Mouse (Mus musculus) liver, postnatal 0 days (tissue): ENCODE measurements around the gene Mecom. TPM values are rescaled to one million over a fixed set of nuclear protein-coding genes. Genes with fewer than 3 reads are reported as not detected.

Source experiments
- ATAC-seq: fragments of 200-750 bp; cut with Nextera tagmentation; 2 replicates; pipeline ENCODE4 v1.8.0; 2017; ENCODE audit warnings: mild to moderate bottlenecking, moderate library complexity
- DNase-seq: peaks from one replicate; pipeline ENCODE4 v3.0.0-alpha.2; 2016
- H3K27ac ChIP-seq: fragments of 300-500 bp; sonication (generic); 2 replicates; pipeline ENCODE4 v1.5.1; 2014; ENCODE audit warnings: antibody characterized with exemption, moderate library complexity, mild to moderate bottlenecking, low read depth
- H3K27me3 ChIP-seq: fragments of 300-500 bp; sonication (generic); 2 replicates; pipeline ENCODE4 v1.6.1; 2014; ENCODE audit warnings: low read length, control low read depth, mixed read lengths; ENCODE audit not compliant: insufficient read depth
- H3K36me3 ChIP-seq: fragments of 300-500 bp; sonication (generic); replicated peaks from 2 replicates; pipeline ENCODE4 v1.6.1; 2014; ENCODE audit warnings: mild to moderate bottlenecking, control low read depth, low read length, moderate library complexity, mixed read lengths; ENCODE audit not compliant: insufficient read depth
- H3K4me1 ChIP-seq: fragments of 300-500 bp; sonication (generic); 2 replicates; pipeline ENCODE4 v1.6.1; 2014; ENCODE audit warnings: antibody characterized with exemption, mild to moderate bottlenecking, control low read depth; ENCODE audit not compliant: insufficient read depth
- H3K4me2 ChIP-seq: fragments of 300-500 bp; sonication (generic); 2 replicates; pipeline ENCODE4 v1.6.1; 2014; ENCODE audit warnings: low read depth, mild to moderate bottlenecking, low read length, moderate library complexity, mixed read lengths
- H3K4me3 ChIP-seq: fragments of 300-500 bp; sonication (generic); 2 replicates; pipeline ENCODE4 v1.5.1; 2014; ENCODE audit warnings: low read depth, low read length
- H3K9ac ChIP-seq: fragments of 300-500 bp; sonication (generic); replicated peaks from 2 replicates; pipeline ENCODE4 v1.6.1; 2014; ENCODE audit warnings: mild to moderate bottlenecking, moderate library complexity
- H3K9me3 ChIP-seq: fragments of 300-500 bp; sonication (generic); 2 replicates; pipeline ENCODE4 v1.6.1; 2016; ENCODE audit warnings: mild to moderate bottlenecking, control low read depth, low read length, mixed read lengths
- CTCF ChIP-seq: sonication (generic); IDR thresholded peaks from 2 replicates; pipeline ENCODE4 v1.5.1; 2016; ENCODE audit warnings: antibody characterized with exemption, low read depth
- EP300 ChIP-seq: IDR thresholded peaks from 2 replicates; pipeline ENCODE4 v1.6.1; 2016; ENCODE audit warnings: antibody characterized with exemption, low read depth, mild to moderate bottlenecking
- WGBS: fragments of 180-500 bp; shearing (Covaris S2); extraction: QIAGEN DNeasy Blood & Tissue Kit; methylation state at CpG from one replicate; pipeline ENCODE4 v1.1.7; 2014; ENCODE audit not compliant: insufficient replicate concordance; 5-methylcytosine and 5-hydroxymethylcytosine counted together
- polyA plus RNA-seq: library from polyadenylated mRNA; unstranded; fragments of >200 nt; fragmentation: Nextera tagmentation; extraction: Ambion mirVana; gene quantifications from 2 replicates; pipeline ENCODE4 v1.2.1, GENCODE M21; 2015

Gene Mecom
- polyA plus RNA-seq, 1 experiment from 2014 or later = 0.89 TPM

- no peaks in the 10 kb centered on the region for H3K36me3 ChIP-seq
- no peak for ATAC-seq
- WGBS = 62% methylated on average over 12 of the region's 12 CpGs
- H3K4me2 ChIP-seq = no peak overlapping the region
- no peaks in the 10 kb centered on the region for H3K9me3 ChIP-seq
- H3K9ac ChIP-seq = no peak overlapping the region
- DNase-seq = no peak
- H3K4me3 ChIP-seq = no peak overlapping the region
- H3K27me3 ChIP-seq = no peaks in the 10 kb centered on the region
- 0 out of 2 replicates have a peak, but pooled peaks cover 2% of the 10 kb centered on the region for H3K4me1 ChIP-seq
- H3K27ac ChIP-seq = no peak overlapping the region
- no peak for TF ChIP-seq CTCF
- TF ChIP-seq EP300 = no peak
Observed at GRCm38 (mm10) chr3:30192294-30193007, 355.4 kb downstream of the Mecom start.

DNA sequence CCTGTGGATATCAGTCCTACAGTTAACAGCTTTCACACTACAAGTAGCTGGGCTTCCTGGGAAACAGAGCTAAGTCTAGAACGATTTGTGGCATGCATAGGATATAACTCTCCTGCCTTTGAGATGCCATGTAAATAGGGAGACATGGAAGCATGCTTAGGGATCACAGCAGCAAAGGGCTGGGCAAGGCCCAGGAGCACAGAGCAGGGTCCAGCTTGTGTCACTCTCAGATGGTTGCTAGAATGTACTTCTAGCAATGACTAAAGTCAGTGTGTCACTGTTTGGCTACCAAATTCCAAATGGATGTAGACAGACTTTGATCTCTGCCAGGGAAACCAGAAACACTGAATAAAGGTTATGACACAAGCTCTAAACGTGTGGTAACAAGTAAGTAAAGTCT lies 358.5 kb downstream of the Mecom start:
- no peak for DNase-seq
- Histone ChIP-seq H3K4me2 (no peak overlapping the region), H3K36me3 (no peaks in the 10 kb centered on the region), H3K27ac (no peak overlapping the region), H3K4me1 (0 out of 2 replicates have a peak, but pooled peaks cover 2% of the 10 kb centered on the region), H3K27me3 (no peaks in the 10 kb centered on the region), H3K4me3 (no peak overlapping the region), H3K9me3 (no peaks in the 10 kb centered on the region), H3K9ac (no peak overlapping the region)
- 60% methylated on average over 2 of the region's 2 CpGs for WGBS
- ATAC-seq = peak; percentile 95
- TF ChIP-seq EP300 (no peak), CTCF (no peak)

GRCm38 (mm10) chr3:30187812-30188469 lies 359.9 kb downstream of the Mecom start:
- DNase-seq (no peak), ATAC-seq (no peak)
- H3K4me1 ChIP-seq = 0 out of 2 replicates have a peak, but pooled peaks cover 2% of the 10 kb centered on the region
- H3K27ac ChIP-seq = no peak overlapping the region
- H3K4me2 ChIP-seq = no peak overlapping the region
- no peaks in the 10 kb centered on the region for H3K27me3 ChIP-seq
- no peaks in the 10 kb centered on the region for H3K9me3 ChIP-seq
- no peaks in the 10 kb centered on the region for H3K36me3 ChIP-seq
- 65% methylated on average over 5 of the region's 5 CpGs for WGBS
- TF ChIP-seq CTCF (no peak), EP300 (no peak)
- no peak overlapping the region for H3K9ac ChIP-seq
- no peak overlapping the region for H3K4me3 ChIP-seq

DNA sequence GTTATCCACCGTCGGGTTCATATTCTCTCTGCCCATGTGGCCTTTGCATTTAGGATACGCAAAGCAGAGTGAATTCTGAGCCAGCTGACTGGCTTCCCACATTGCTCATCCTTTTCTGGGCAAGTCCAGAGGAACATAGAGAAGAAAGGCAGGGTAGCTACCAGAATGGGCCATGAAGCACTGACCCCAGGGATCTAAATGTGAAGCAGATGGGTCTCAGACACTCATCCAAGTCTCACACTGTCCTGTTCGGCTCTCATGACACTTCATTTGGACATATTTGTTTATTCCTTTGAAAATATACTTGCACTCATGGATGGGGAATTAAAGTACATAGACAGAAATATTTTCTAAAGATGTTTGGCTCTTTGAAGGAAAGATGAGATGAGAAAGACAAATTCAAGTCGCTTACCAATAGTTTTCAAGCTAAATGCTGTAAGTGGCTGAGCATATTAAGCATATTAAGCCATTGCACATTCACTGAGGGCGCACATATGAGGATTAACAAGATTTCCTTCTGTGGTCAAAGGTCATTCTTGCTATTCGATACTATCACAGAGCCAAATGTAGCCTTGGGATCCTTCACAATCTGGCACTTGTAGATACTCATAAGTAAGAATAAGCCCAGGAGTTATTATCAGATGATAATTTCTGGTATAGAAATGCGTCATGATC lies 365.9 kb downstream of the Mecom start:
- ATAC-seq = no peak
- WGBS = 75% methylated on average over 8 of the region's 8 CpGs

DNA sequence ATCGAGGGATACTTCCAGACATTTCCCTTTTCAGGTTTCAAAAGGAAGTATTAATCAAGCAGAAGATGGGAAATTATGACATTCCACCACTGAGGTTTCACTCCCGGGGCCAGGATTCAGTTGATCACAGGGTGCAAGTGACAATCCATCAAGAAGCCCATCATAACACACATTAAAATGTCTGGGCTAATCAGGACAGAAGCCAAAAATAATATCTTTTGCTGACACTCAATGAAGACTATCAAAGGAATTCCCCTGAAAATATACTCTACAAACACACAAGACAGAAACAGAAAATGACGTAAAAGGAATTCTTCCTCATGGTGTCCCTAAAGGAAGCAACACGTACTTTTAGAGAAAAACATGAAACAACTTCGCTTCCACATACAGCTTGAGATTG lies 371.2 kb downstream of the Mecom start:
- no peak overlapping the region for H3K4me3 ChIP-seq
- DNase-seq (no peak), ATAC-seq (no peak)
- 0 out of 2 replicates have a peak, but pooled peaks cover 3% of the 10 kb centered on the region for H3K9me3 ChIP-seq
- no peak overlapping the region for H3K9ac ChIP-seq
- H3K27ac ChIP-seq = no peak overlapping the region
- no peak overlapping the region for H3K4me2 ChIP-seq
- TF ChIP-seq CTCF (no peak), EP300 (no peak)
- 71% methylated on average over 5 of the region's 5 CpGs for WGBS
- no peaks in the 10 kb centered on the region for H3K36me3 ChIP-seq
- H3K4me1 ChIP-seq = no peaks in the 10 kb centered on the region
- no peaks in the 10 kb centered on the region for H3K27me3 ChIP-seq

More for the DNA sequence above, 365.9 kb downstream of the Mecom start:
- no peak for DNase-seq
- Histone ChIP-seq H3K27me3 (no peaks in the 10 kb centered on the region), H3K9ac (no peak overlapping the region), H3K4me3 (no peak overlapping the region), H3K27ac (no peak overlapping the region), H3K9me3 (no peaks in the 10 kb centered on the region), H3K4me1 (no peaks in the 10 kb centered on the region), H3K36me3 (no peaks in the 10 kb centered on the region), H3K4me2 (no peak overlapping the region)
- TF ChIP-seq EP300 = no peak
- no peak for TF ChIP-seq CTCF

DNA sequence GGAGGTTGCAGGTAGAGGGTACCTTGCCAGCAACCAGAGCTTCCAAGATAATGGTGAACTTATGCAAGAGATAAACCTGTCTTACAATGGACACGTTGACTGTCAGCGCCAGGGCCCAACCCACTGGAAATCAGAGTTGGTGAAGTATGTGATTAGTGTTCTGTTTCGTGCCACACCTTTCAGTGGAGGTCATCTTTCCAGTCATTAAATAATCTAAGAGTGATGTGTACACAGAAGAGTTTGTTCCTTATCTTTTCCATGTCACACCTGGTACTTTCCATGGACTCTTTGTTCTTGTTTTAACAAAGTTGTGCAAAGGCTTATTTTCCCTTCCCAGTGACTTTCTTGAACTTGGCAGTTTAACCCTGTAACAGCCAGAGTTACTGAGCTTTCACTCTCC lies 374.0 kb downstream of the Mecom start:
- H3K4me1 ChIP-seq = no peaks in the 10 kb centered on the region
- WGBS = 66% methylated on average over 3 of the region's 3 CpGs
- ATAC-seq = no peak
- 0 out of 2 replicates have a peak, but pooled peaks cover 3% of the 10 kb centered on the region for H3K9me3 ChIP-seq
- no peak for DNase-seq
- H3K4me2 ChIP-seq = no peak overlapping the region
- H3K27ac ChIP-seq = no peak overlapping the region
- no peaks in the 10 kb centered on the region for H3K27me3 ChIP-seq
- H3K9ac ChIP-seq = no peak overlapping the region
- TF ChIP-seq EP300 = no peak
- no peak for TF ChIP-seq CTCF
- no peaks in the 10 kb centered on the region for H3K36me3 ChIP-seq
- no peak overlapping the region for H3K4me3 ChIP-seq
